Mouse (Mus musculus) cerebral cortex, adult 2 months (tissue): Measurements from ENCODE around the gene Hpn.

Source experiments
- WGBS: fragments of 180-500 bp; shearing (Covaris S2); methylation state at CpG from one replicate; pipeline ENCODE4 v1.1.7; 2018; 5-methylcytosine and 5-hydroxymethylcytosine counted together

Hpn gene

GRCm38 (mm10) chr7:31110861-31111385 lies 4.2 kb downstream of the Hpn start:
- WGBS, result 79% methylated on average over 15 of the region's 15 CpGs

- 89% methylated on average over 5 of the region's 5 CpGs for WGBS
These were observed 5.3 kb downstream of the Hpn start for GRCm38 (mm10) chr7:31109796-31110195.

- WGBS, result 38% methylated on average over 7 of the region's 7 CpGs
These were observed 6.0 kb downstream of the Hpn start for GRCm38 (mm10) chr7:31109091-31109490.

- 93% methylated on average over 11 of the region's 11 CpGs for WGBS
These were observed 7.3 kb downstream of the Hpn start for GRCm38 (mm10) chr7:31107781-31108180.

- WGBS, result 62% methylated on average over 3 of the region's 3 CpGs
These were observed 8.9 kb downstream of the Hpn start for GRCm38 (mm10) chr7:31106166-31106565.

GRCm38 (mm10) chr7:31105061-31105768 lies 9.9 kb downstream of the Hpn start:
- 37% methylated on average over 15 of the region's 15 CpGs for WGBS

GRCm38 (mm10) chr7:31100786-31101185 lies 14.3 kb downstream of the Hpn start:
- 66% methylated on average over 14 of the region's 14 CpGs for WGBS

- WGBS, result 90% methylated on average over 6 of the region's 6 CpGs
These were observed 15.5 kb downstream of the Hpn start for GRCm38 (mm10) chr7:31099612-31099982.

- WGBS, result 82% methylated on average over 22 of the region's 22 CpGs
These were observed 16.1 kb downstream of the Hpn start for GRCm38 (mm10) chr7:31098697-31099611.

- 41% methylated on average over 20 of the region's 20 CpGs for WGBS
These were observed 17.4 kb downstream of the Hpn start for GRCm38 (mm10) chr7:31097583-31098248.

GRCm38 (mm10) chr7:31096892-31097564 lies 18.1 kb downstream of the Hpn start:
- WGBS, result 84% methylated on average over 9 of the region's 9 CpGs

GRCm38 (mm10) chr7:31094774-31095501 lies 20.2 kb downstream of the Hpn start:
- 32% methylated on average over 11 of the region's 12 CpGs for WGBS

GRCm38 (mm10) chr7:31089721-31090120 lies 25.4 kb downstream of the Hpn start:
- 88% methylated on average over 2 of the region's 2 CpGs for WGBS

- WGBS, result 55% methylated on average over 3 of the region's 3 CpGs
These were observed 26.9 kb downstream of the Hpn start for GRCm38 (mm10) chr7:31088206-31088605.

- WGBS, result 68% methylated on average over 2 of the region's 2 CpGs
These were observed 27.8 kb downstream of the Hpn start for GRCm38 (mm10) chr7:31087262-31087661.

- 91% methylated on average over 9 of the region's 9 CpGs for WGBS
These were observed 28.8 kb downstream of the Hpn start for GRCm38 (mm10) chr7:31086175-31086755.

- 31% methylated on average over 3 of the region's 3 CpGs for WGBS
These were observed 29.9 kb downstream of the Hpn start for GRCm38 (mm10) chr7:31085171-31085570.

- WGBS, result 69% methylated on average over 9 of the region's 9 CpGs
These were observed 30.9 kb downstream of the Hpn start for GRCm38 (mm10) chr7:31084140-31084539.

- 68% methylated on average over 14 of the region's 14 CpGs for WGBS
These were observed 32.1 kb downstream of the Hpn start for GRCm38 (mm10) chr7:31082831-31083588.

GRCm38 (mm10) chr7:31081106-31081505 lies 34.0 kb downstream of the Hpn start:
- 38% methylated on average over 1 of the region's 1 CpGs for WGBS
